8 mouse cellular contexts compared by ENCODE assay signal in the genomic region with DNA sequence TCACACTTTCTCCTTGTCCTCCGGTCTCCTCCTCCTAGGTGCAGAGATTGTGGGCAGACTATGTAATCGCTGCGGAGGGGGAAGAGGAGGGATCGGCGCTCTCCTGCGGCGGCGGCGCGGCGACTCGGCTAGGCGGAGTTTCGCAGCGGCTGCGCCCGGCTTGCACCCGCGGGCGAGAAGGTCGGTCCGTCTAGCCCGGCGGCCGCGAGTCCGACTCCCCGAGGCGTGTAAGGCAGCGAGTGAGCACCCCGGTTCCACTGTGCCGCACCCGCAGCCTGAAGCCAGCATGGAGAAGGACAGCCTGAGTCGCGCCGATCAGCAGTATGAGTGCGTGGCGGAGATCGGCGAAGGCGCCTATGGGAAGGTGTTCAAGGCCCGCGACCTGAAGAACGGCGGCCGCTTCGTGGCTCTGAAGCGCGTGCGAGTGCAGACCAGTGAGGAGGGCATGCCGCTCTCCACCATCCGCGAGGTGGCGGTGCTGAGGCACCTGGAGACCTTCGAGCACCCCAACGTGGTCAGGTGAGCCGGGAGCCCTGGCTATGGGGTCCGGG. TPM values are rescaled to one million over a fixed set of nuclear protein-coding genes. Genes with fewer than 3 reads are reported as not detected.
DNase-seq lines count a peak whose midpoint lies in the region; ATAC-seq and TF ChIP-seq lines count a peak whose summit lies in the region.

No protein-coding gene starts in this region.

- WGBS in bone marrow, adult 2 months, result under 1% methylated on average over 56 of the region's 58 CpGs
- WGBS in heart, embryonic 11.5 days (ENCODE audit: insufficient replicate concordance), result under 1% methylated on average over 55 of the region's 58 CpGs
- WGBS in kidney, embryonic 15.5 days, result under 1% methylated on average over 56 of the region's 58 CpGs
- under 1% methylated on average over 56 of the region's 58 CpGs for WGBS in liver, embryonic 11.5 days

- ATAC-seq in heart, embryonic 11.5 days (replicated peaks; ENCODE audit: insufficient number of reproducible peaks, low FRiP score, low TSS enrichment), result peak; percentile 66; the same call in 1 of the 2 replicates
- ATAC-seq in kidney, embryonic 15.5 days (replicated peaks; ENCODE audit: low FRiP score), result peak; percentile 74
- peak; percentile 72 for ATAC-seq in liver, embryonic 11.5 days (replicated peaks; ENCODE audit: low FRiP score)
- ATAC-seq in monocyte, adult 5-6 weeks (replicated peaks; ENCODE audit: insufficient number of reproducible peaks, low FRiP score, low TSS enrichment, poor library complexity, severe bottlenecking), result peak; percentile 41

- H3K4me1 ChIP-seq in bone marrow, adult 2 months (ENCODE audit: control insufficient read depth, insufficient read depth, low read length), result no peaks in the 10 kb centered on the region
- no peaks in the 10 kb centered on the region for H3K4me1 ChIP-seq in embryonic fibroblast, embryonic 13.5 days (ENCODE audit: control insufficient read depth, insufficient read depth, low read length)
- H3K4me1 ChIP-seq in heart, embryonic 11.5 days (ENCODE audit: control insufficient read depth, insufficient read depth, low read length), result no peaks in the 10 kb centered on the region
- H3K4me1 ChIP-seq in kidney, embryonic 15.5 days, result peaks cover 10% of the 10 kb centered on the region
- no peaks in the 10 kb centered on the region for H3K4me1 ChIP-seq in liver, embryonic 11.5 days (replicated peaks; ENCODE audit: control insufficient read depth, insufficient read depth, low read length)

- peak overlapping the region; percentile 93 for H3K4me2 ChIP-seq in heart, embryonic 11.5 days
- H3K4me2 ChIP-seq in kidney, embryonic 15.5 days, result peak overlapping the region; percentile 99
- H3K4me2 ChIP-seq in liver, embryonic 11.5 days, result peak overlapping the region; percentile 90

- no peaks in the 10 kb centered on the region for H3K36me3 ChIP-seq in heart, embryonic 11.5 days (ENCODE audit: control insufficient read depth, insufficient read depth, low read length)
- H3K36me3 ChIP-seq in kidney, embryonic 15.5 days, result no peaks in the 10 kb centered on the region; the same call in 1 of the 2 replicates
- H3K36me3 ChIP-seq in liver, embryonic 11.5 days (ENCODE audit: control insufficient read depth, insufficient read depth, low read length), result peaks cover 5% of the 10 kb centered on the region; the same call in 1 of the 2 replicates

- no peaks in the 10 kb centered on the region for H3K27me3 ChIP-seq in heart, embryonic 11.5 days (ENCODE audit: control insufficient read depth, insufficient read depth, low read length)
- H3K27me3 ChIP-seq in kidney, embryonic 15.5 days, result no peaks in the 10 kb centered on the region
- H3K27me3 ChIP-seq in liver, embryonic 11.5 days (replicated peaks; ENCODE audit: control insufficient read depth, insufficient read depth, low read length), result no peaks in the 10 kb centered on the region

- H3K9me3 ChIP-seq in heart, embryonic 11.5 days (replicated peaks; ENCODE audit: control insufficient read depth, low read length), result no peaks in the 10 kb centered on the region
- H3K9me3 ChIP-seq in kidney, embryonic 15.5 days (replicated peaks), result no peaks in the 10 kb centered on the region
- no peaks in the 10 kb centered on the region for H3K9me3 ChIP-seq in liver, embryonic 11.5 days (ENCODE audit: control insufficient read depth, low read length)

- H3K9ac ChIP-seq in heart, embryonic 11.5 days (ENCODE audit: low read depth, low read length), result peak overlapping the region; percentile 86
- H3K9ac ChIP-seq in kidney, embryonic 15.5 days, result peak overlapping the region; percentile 68
- peak overlapping the region; percentile 80 for H3K9ac ChIP-seq in liver, embryonic 11.5 days (ENCODE audit: low read depth, low read length)

- no peak for TF ChIP-seq POLR2A in bone marrow, adult 2 months (IDR thresholded peaks at IDR 0.05; ENCODE audit: borderline replicate concordance, control insufficient read depth, low read depth, low read length)
- TF ChIP-seq POLR2A in embryonic fibroblast, embryonic 13.5 days (IDR thresholded peaks at IDR 0.05; ENCODE audit: low read depth, low read length), result no peak; the same call in 1 of the 2 replicates

- peak; percentile 89 to 90 for DNase-seq in B cell, adult 2 months
- DNase-seq in liver, embryonic 11.5 days (ENCODE audit: low spot score), result peak; percentile 82
- peak; percentile 86 to 88 for DNase-seq in spleen, postnatal 36 days (ENCODE audit: low spot score in 2 of 2)

- TF ChIP-seq CTCF in bone marrow, adult 2 months (IDR thresholded peaks at IDR 0.05; ENCODE audit: control insufficient read depth, insufficient read depth, low read length), result peak; percentile 89
- TF ChIP-seq CTCF in embryonic fibroblast, embryonic 13.5 days (IDR thresholded peaks at IDR 0.05; ENCODE audit: borderline replicate concordance, insufficient read depth, low read length), result peak; percentile 90

- H3K27ac ChIP-seq in bone marrow, adult 2 months (ENCODE audit: control insufficient read depth, insufficient read depth, low read depth, low read length, poor library complexity), result peak overlapping the region; percentile 92
- H3K27ac ChIP-seq in embryonic fibroblast, embryonic 13.5 days (ENCODE audit: insufficient read depth, low read length), result peak overlapping the region; percentile 77
- peak overlapping the region; percentile 84 for H3K27ac ChIP-seq in heart, embryonic 11.5 days (ENCODE audit: low read depth, low read length)
- H3K27ac ChIP-seq in kidney, embryonic 15.5 days, result peak overlapping the region; percentile 90
- peak overlapping the region; percentile 79 for H3K27ac ChIP-seq in liver, embryonic 11.5 days (ENCODE audit: low read depth, low read length)

- peak overlapping the region; percentile 93 for H3K4me3 ChIP-seq in bone marrow, adult 2 months (replicated peaks; ENCODE audit: control insufficient read depth, low read depth, low read length)
- peak overlapping the region; percentile 60 for H3K4me3 ChIP-seq in embryonic fibroblast, embryonic 13.5 days (ENCODE audit: insufficient read depth, low read length)
- H3K4me3 ChIP-seq in heart, embryonic 11.5 days (ENCODE audit: low read depth, low read length), result peak overlapping the region; percentile 76
- peak overlapping the region; percentile 70 for H3K4me3 ChIP-seq in kidney, embryonic 15.5 days (replicated peaks)
- peak overlapping the region; percentile 74 for H3K4me3 ChIP-seq in liver, embryonic 11.5 days (ENCODE audit: low read depth, low read length)

RNA-seq across cellular contexts. Expression of a gene that starts 2.9 kb away (rescaled TPM):
- polyA plus RNA-seq in bone marrow, adult 2 months (2011; ENCODE audit: insufficient read depth, insufficient read length, low replicate concordance, missing spikeins), result 10.8 and 31.0 TPM in 2 replicates
- 30.5 and 31.4 TPM in 2 replicates for polyA plus RNA-seq in embryonic fibroblast, embryonic 13.5 days (2011; ENCODE audit: insufficient read length, low read depth, missing spikeins)
- 23.1 and 31.3 TPM in 2 replicates for polyA plus RNA-seq in heart, embryonic 11.5 days (2014; fragmentation: Nextera tagmentation; extraction: Ambion mirVana)
- polyA plus RNA-seq in kidney, embryonic 15.5 days (2015; fragmentation: Nextera tagmentation; extraction: Ambion mirVana), result 21.0 and 22.3 TPM in 2 replicates
- polyA plus RNA-seq in liver, embryonic 11.5 days (2014; fragmentation: Nextera tagmentation; extraction: Ambion mirVana), result 49.1 and 51.2 TPM in 2 replicates
- 9.9 to 16.1 TPM (median 11.5 TPM) in 3 replicates for total RNA-seq in monocyte, adult 5-6 weeks (2017)

Comparison
In these comparisons a context has a peak if more than half of its experiments do, and no peak if none do; other contexts are left out.
1. Peak in every context shown above with its lines: DNase-seq, ATAC-seq, H3K4me3 ChIP-seq and H3K27ac ChIP-seq.